Mouse (Mus musculus): ENCODE results near the gene Ppp2r2c.

DNA sequence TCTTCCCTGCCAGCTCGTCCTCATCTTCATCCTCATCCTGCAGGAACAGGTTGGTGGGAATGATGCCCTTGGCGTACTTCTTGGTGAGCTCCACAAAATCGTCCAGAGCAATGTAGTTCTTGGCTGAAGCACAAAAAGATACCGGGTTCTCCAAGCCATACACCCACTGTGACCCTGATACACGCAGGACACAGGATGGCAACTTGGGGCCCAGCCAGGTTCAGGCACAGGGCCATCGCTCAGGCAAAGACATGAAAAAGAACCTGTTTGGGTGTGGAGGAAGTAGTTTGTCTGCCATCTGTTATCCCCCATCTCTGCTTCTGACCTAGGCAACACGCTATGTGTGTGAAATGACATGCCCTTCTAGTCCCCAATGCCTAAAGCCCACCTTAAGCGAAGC lies 103.3 kb downstream of the Ppp2r2c start:
- no peak for TF ChIP-seq EP300 (IDR thresholded peaks at IDR 0.05; ENCODE audit: low read depth)
- no peak for TF ChIP-seq CTCF (IDR thresholded peaks at IDR 0.05; ENCODE audit: low read depth)

Measured in liver, embryonic 14.5 days (tissue).